Mouse (Mus musculus): ENCODE results near the gene Gan. TPM values are rescaled to one million over a fixed set of nuclear protein-coding genes. Genes with fewer than 3 reads are reported as not detected.

Gan gene
- total and polyA plus RNA-seq, 3 experiments, result 5.6 to 8.7 TPM; not detected in 1

- Histone ChIP-seq H3K9me3 (replicated peaks; ENCODE audit: insufficient read depth, low read length) (no peaks in the 10 kb centered on the region), H3K27me3 (ENCODE audit: control insufficient read depth in 1 of 2, insufficient read depth in 2 of 2, low read length in 2 of 2) (no peaks in the 10 kb centered on the region), H3K36me3 (ENCODE audit: control insufficient read depth in 1 of 2, insufficient read depth in 2 of 2, low read length in 2 of 2) (peaks cover 0 to 32% of the 10 kb centered on the region in 2 experiments; a peak in 2 of 4 replicates), H3K4me3 (ENCODE audit: control insufficient read depth in 1 of 2, insufficient read depth in 1 of 2, low read depth in 2 of 2, low read length in 2 of 2) (no peak overlapping the region), H3K9ac (ENCODE audit: control insufficient read depth, low read depth, low read length, poor library complexity, severe bottlenecking) (no peak overlapping the region), H3K79me2 (ENCODE audit: control insufficient read depth, insufficient read depth, low read length, poor library complexity) (no peaks in the 10 kb centered on the region), H3K4me1 (ENCODE audit: control insufficient read depth in 1 of 2, insufficient read depth in 2 of 2, low read length in 2 of 2) (peaks cover 5 to 41% of the 10 kb centered on the region in 2 experiments), H3K27ac (ENCODE audit: control insufficient read depth, low read depth, low read length) (no peak overlapping the region)
- no peak for DNase-seq (ENCODE audit: low read depth, low spot score)
- no peak for TF ChIP-seq ZKSCAN1 (IDR thresholded peaks at IDR 0.05; ENCODE audit: low read depth, low read length)
Observed at GRCm38 (mm10) chr8:117118409-117118808, 39.5 kb upstream of the Gan start.

GRCm38 (mm10) chr8:117121277-117121676 is 36.7 kb upstream of the Gan start:
- Histone ChIP-seq H3K27me3 (ENCODE audit: control insufficient read depth in 1 of 2, insufficient read depth in 2 of 2, low read length in 2 of 2) (no peaks in the 10 kb centered on the region), H3K9ac (ENCODE audit: control insufficient read depth, low read depth, low read length, poor library complexity, severe bottlenecking) (peak overlapping the region; percentile 60), H3K27ac (ENCODE audit: control insufficient read depth, low read depth, low read length) (peak overlapping the region; percentile 81), H3K4me3 (ENCODE audit: control insufficient read depth in 1 of 2, insufficient read depth in 1 of 2, low read depth in 2 of 2, low read length in 2 of 2) (peak overlapping the region in 1 of 2 experiments; percentile 11; a peak in 1 of 4 replicates), H3K36me3 (ENCODE audit: control insufficient read depth in 1 of 2, insufficient read depth in 2 of 2, low read length in 2 of 2) (peaks cover 0 to 26% of the 10 kb centered on the region in 2 experiments; a peak in 2 of 4 replicates), H3K9me3 (replicated peaks; ENCODE audit: insufficient read depth, low read length) (no peaks in the 10 kb centered on the region), H3K79me2 (ENCODE audit: control insufficient read depth, insufficient read depth, low read length, poor library complexity) (no peaks in the 10 kb centered on the region), H3K4me1 (ENCODE audit: control insufficient read depth in 1 of 2, insufficient read depth in 2 of 2, low read length in 2 of 2) (peaks cover 1 to 33% of the 10 kb centered on the region in 2 experiments)
- peak; percentile 93 for DNase-seq (ENCODE audit: low read depth, low spot score)
- peak; percentile 33 to 65; a peak in 2 of 4 replicates for TF ChIP-seq POLR2A (IDR thresholded peaks at IDR 0.05; ENCODE audit: control insufficient read depth in 1 of 2, insufficient read depth in 1 of 2, low read depth in 1 of 2, low read length in 2 of 2, poor library complexity in 1 of 2)
- TF ChIP-seq ZC3H11A (IDR thresholded peaks at IDR 0.05; ENCODE audit: low read depth, low read length), result no peak
- TF ChIP-seq POLR2AphosphoS5 (IDR thresholded peaks at IDR 0.05; ENCODE audit: borderline replicate concordance, low read depth, low read length), result no peak
- no peak for TF ChIP-seq SMC3 (IDR thresholded peaks at IDR 0.05; ENCODE audit: low read depth, low read length)
- TF ChIP-seq ELF1 (IDR thresholded peaks at IDR 0.05; ENCODE audit: low read depth, low read length), result peak; percentile 55; the same call in 1 of the 2 replicates
- no peak for TF ChIP-seq RCOR1 (IDR thresholded peaks at IDR 0.05; ENCODE audit: low read depth, low read length)
- no peak for TF ChIP-seq POLR2AphosphoS2 (IDR thresholded peaks at IDR 0.05; ENCODE audit: low read length)
- no peak for TF ChIP-seq MAFK (IDR thresholded peaks at IDR 0.05; ENCODE audit: borderline replicate concordance, low read depth, low read length)
- no peak; the same call in 1 of the 2 replicates for TF ChIP-seq MAZ (IDR thresholded peaks at IDR 0.05; ENCODE audit: low read depth, low read length)
- peak; percentile 84 for TF ChIP-seq MAX (IDR thresholded peaks at IDR 0.05; ENCODE audit: low read length)
- TF ChIP-seq USF1 (IDR thresholded peaks at IDR 0.05; ENCODE audit: low read depth, low read length), result peak; percentile 92
- TF ChIP-seq MXI1 (IDR thresholded peaks at IDR 0.05; ENCODE audit: low read depth, low read length), result peak; percentile 63
- peak; percentile 52 to 70 for TF ChIP-seq EP300 (IDR thresholded peaks at IDR 0.05; ENCODE audit: low read depth in 1 of 2, low read length in 2 of 2)
- no peak for TF ChIP-seq UBTF (IDR thresholded peaks at IDR 0.05; ENCODE audit: borderline replicate concordance, insufficient read depth, low read depth, low read length)
- peak; percentile 52; the same call in 1 of the 2 replicates for TF ChIP-seq SIN3A (IDR thresholded peaks at IDR 0.05; ENCODE audit: low read length)
- no peak for TF ChIP-seq HCFC1 (IDR thresholded peaks at IDR 0.05; ENCODE audit: low read depth, low read length)
- no peak for TF ChIP-seq NRF1 (IDR thresholded peaks at IDR 0.05; ENCODE audit: insufficient read depth, low read depth, low read length, poor library complexity, severe bottlenecking)
- TF ChIP-seq GABPA (IDR thresholded peaks at IDR 0.05; ENCODE audit: low read depth, low read length), result no peak
- no peak for TF ChIP-seq MYB (IDR thresholded peaks at IDR 0.05; ENCODE audit: low read depth, low read length)
- no peak for TF ChIP-seq TAL1 (IDR thresholded peaks at IDR 0.05; ENCODE audit: low read length)
- TF ChIP-seq TCF12 (IDR thresholded peaks at IDR 0.05; ENCODE audit: low read depth, low read length), result no peak
- no peak for TF ChIP-seq KAT2A (conservative IDR thresholded peaks at IDR 0.05; ENCODE audit: low read depth, low read length)
- no peak for TF ChIP-seq E2F4 (IDR thresholded peaks at IDR 0.05; ENCODE audit: borderline replicate concordance, low read depth, low read length)
- no peak for TF ChIP-seq ZKSCAN1 (IDR thresholded peaks at IDR 0.05; ENCODE audit: low read depth, low read length)
- peak; percentile 64 for TF ChIP-seq ETS1 (IDR thresholded peaks at IDR 0.05; ENCODE audit: low read depth, low read length)
- no peak for TF ChIP-seq CHD2 (IDR thresholded peaks at IDR 0.05; ENCODE audit: low read length)
- no peak for TF ChIP-seq RAD21 (IDR thresholded peaks at IDR 0.05; ENCODE audit: low read depth, low read length)
- peak; percentile 80 for TF ChIP-seq TBP (IDR thresholded peaks at IDR 0.05; ENCODE audit: low read depth, low read length)
- TF ChIP-seq NELFE (IDR thresholded peaks at IDR 0.05; ENCODE audit: low read depth, low read length), result peak; percentile 52
- no peak for TF ChIP-seq MEF2A (IDR thresholded peaks at IDR 0.05; ENCODE audit: extremely low read depth, insufficient replicate concordance, low read depth, low read length, poor library complexity, severe bottlenecking)
- TF ChIP-seq ZMIZ1 (IDR thresholded peaks at IDR 0.05; ENCODE audit: low read depth, low read length), result no peak
- no peak for TF ChIP-seq CHD1 (IDR thresholded peaks at IDR 0.05; ENCODE audit: low read depth, low read length)

All from MEL (cell line).